Mouse (Mus musculus): Measurements from ENCODE around the gene Tnfsf10.
"Not testable (repeated sequence)": the region's sequence is repeated elsewhere in the genome, so short reads cannot be mapped to it uniquely, and the experiment has no call there.

Tnfsf10 gene

DNA sequence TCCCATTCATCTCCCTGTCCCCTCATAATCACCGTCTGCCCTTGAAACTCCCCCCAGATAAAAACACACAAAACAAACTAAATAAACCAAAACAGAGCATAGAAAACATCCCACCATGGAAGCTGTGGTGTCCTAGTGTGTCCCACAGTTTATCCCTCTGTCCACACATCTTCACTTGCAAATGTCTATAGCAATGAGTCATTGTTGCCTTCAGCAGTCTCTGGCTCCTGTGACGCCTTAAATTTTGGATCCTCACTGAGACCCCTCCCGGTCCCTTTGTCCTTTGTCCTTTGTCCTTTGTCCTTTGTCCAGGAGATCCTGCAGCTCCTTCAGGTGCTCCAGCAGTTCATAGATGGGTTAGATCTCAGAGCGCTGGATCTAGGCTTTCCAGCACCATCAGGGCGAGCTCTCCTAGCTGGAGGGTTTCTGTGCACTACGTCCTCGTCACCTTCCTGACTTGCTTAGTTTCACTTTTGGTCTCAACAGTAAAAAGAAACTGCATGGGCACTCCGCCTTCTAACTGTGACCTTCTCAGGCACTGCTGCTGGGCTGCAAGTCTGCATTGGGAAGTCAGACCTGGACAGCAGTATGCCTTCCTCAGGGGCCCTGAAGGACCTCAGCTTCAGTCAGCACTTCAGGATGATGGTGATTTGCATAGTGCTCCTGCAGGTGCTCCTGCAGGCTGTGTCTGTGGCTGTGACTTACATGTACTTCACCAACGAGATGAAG, at the start of gene Tnfsf10:
TSS of gene Tnfsf10 (plus strand) at position 470 of the 729 bp plus-strand sequence.
- no peak for DNase-seq (ENCODE audit: low spot score)

DNA sequence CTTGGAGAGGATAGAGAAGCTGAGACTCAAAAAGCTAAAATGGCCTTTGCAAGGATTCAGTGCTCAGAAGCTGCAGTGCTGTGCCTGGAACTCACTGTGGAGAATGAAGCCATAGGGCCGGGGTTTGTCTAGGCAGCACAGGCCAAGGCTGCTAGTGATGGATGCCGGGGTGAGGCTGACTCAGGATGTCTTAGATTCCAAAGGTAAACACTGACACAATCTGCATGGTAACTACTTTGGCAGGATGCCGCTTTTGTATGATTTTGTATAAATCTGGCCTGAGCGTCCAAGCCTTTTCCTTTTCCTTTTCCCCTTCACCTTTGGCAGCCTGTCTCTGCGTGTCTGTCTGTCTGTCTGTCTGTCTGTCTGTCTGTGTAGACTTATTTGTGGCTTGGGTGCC, 49.5 kb upstream of the Tnfsf10 start:
- no peak for DNase-seq (ENCODE audit: low spot score)

DNA sequence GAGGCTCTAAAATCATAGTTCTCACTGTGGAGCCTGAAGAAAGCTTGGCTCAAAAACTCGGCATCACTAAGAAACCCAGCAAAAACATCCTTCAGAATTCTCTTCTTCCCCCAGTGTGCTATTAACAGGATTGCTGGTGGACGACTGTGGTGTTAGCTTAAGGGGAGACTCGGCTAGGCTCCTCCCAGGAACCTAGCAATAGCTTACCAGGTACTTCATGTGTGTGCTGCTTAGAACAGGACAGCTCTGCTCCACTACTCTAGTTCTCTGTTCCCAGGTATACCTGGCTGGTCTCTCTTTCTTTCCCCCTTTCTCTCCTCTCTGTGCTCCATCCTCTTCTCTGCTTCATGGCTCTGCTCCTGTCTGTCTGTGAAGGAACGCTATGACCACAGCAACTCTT, 48.9 kb upstream of the Tnfsf10 start:
- DNase-seq (ENCODE audit: low spot score): no peak

DNA sequence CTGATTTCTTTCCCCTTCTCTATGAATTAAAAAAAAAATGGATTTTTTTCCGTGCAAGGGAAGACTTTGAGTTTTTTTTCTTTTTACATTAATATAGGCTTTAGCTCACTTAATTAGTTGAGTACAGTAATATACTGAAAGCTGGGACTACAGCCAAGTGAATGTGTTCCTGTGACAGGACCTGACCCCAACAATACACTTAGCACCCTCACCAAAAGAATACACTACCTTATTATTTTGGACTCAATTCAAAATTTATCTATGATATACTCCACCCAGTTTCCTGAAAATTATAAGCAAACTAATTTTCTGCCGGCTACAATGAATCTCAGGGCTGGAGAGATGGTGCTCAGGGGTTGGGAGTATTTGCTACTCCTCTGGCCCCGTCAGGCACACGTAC, 47.7 kb upstream of the Tnfsf10 start:
- DNase-seq (ENCODE audit: low spot score): no peak

DNA sequence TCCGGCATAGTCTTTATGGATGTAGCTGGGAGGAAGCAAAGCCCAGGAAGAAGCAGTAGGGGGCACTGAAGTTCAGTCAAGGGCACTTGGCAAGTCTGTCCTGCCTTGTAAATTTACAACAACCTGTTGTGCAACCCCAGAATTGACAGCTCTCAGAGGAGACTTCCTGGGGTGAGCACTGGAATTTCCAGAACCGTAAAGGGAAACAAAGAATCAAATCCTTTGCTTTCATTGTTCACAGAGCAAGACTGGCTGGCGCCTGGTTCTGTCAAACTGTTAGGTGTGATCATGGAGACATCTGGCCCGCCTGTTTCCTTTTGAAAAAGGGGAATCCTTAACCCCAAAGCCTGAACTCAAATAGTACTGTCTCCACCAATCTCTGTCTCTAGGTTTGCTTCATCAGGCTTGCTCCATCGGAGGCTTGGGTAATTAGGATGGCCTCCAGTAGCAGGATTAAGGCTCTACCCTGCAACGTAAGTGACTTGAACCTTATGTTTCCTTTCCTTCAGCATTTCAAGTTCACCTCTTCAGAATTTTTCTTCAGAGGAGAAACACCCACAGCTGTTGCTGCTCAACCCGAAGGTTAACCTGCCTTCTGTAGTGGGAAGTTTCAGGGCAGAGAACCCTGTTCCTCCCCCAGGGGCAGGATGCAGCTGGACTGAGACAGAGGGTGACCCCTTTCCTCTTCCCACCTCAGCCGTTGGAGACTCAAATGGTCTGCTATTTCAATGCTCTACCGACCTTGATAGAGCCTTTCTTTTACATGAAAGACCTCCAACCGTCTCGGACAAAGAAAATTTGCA, 46.5 kb upstream of the Tnfsf10 start:
- DNase-seq (ENCODE audit: low spot score): peak; percentile 38

DNA sequence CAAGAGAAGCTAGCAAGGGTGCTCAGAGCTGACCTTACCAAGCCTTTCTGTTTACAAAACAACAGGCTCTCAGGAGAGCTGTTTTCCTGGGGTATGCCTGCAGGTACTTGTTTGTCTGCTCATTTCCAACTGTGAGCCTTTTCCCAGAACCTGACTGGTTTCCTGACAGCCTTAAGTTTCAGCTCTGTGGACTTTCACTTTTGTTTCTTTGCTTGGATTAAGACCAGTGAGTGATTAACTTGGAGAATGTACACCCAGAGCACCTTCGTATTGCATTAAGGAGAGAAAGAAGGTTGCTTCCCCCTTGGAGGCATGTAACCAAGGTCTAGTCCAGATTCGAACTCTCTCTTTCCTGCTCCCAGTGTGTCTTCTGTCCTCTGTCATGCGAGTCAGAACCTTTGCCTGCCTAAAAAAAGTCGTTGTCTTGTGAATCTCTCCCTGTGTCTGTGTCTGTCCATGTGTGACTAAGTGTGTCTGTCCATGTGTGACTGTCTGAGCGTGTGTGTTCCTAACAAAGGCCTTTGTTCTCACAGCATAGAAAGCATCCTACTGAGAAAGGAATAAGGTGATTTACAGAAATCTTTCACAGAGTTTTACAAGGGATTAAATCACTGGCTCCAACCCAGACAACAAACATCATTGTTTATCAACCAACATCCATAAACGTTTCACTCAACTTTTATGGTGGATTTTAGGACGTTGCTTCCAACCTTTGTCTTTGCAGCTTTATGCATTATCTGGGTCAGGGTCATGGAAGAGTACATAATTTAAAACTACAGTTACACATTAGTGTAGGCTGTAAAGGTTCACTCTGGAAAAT, 43.7 kb upstream of the Tnfsf10 start:
- DNase-seq (ENCODE audit: low spot score): no peak

DNA sequence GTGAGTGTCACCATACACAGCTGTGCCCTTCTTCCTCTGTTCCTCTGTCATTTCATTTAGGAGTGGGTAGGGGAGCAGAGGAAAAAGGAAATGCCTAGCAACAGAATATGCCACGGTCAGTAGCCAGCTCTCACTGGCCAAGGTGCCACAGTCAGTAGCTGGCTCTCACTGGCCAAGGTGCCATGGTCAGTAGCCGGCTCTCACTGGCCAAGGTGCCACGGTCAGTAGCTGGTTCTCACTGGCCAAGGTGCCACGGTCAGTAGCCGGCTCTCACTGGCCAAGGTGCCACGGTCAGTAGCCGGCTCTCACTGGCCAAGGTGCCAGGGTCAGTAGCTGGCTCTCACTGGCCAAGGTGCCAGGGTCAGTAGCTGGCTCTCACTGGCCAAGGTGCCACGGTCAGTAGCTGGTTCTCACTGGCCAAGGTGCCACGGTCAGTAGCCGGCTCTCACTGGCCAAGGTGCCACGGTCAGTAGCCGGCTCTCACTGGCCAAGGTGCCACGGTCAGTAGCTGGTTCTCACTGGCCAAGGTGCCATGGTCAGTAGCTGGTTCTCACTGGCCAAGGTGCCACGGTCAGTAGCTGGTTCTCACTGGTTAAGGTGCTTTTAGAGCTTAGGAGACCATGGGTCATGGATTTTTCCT, 37.4 kb upstream of the Tnfsf10 start:
- DNase-seq (ENCODE audit: low spot score): not testable (repeated sequence)

DNA sequence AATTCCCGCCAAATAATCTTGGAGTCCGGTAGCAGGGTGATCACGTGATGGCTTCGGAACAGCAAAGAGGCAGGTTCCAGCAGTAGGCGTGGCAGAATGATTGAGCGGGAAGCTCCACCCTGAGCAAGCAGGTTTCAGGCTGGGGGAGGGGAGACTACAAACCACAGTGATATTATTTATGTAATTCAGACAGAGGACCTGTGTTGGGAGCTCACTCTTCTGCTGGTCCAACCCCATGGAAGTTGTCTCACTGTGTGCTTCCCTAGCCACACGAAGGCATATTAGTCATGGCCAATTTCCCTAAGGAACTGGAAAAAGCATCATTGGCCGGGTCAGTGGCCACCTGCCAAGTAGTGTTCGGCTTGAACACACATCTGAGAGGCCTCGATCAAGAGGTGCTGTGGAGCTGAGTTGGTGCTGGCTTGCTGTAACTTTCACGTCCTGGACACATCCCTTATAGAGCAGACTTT, 36.5 kb upstream of the Tnfsf10 start:
- no peak for DNase-seq (ENCODE audit: low spot score)

DNA sequence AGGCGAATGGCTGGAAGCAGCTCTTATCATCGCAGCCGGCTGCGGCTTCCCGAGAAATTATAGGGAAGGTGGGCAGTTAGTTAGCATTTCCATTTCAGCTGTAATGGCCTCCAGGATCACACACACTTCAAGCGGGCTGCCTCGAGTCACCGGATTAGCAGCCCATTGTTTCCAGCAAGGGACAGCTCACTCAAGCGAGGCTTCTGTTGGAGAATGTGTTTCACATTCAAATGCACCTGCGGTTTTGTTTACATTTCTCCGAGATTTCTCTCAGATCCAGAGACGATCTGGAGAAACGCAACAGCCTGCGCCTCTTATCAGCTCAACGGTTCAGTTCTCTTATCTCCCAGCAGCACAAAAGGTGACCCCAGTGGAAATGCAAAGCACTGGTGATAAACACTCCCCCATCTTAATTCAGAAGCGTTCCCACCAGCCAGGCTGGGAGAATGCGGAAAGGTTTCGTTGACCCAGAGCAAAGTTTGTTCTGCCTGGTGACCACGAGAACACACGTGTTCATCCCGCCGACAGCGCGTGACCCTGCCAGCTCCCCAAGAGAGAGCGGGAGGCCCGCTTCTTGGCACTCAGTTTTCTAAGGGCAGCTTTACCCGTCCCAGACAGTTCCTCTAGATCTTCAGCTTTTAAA, 33.6 kb upstream of the Tnfsf10 start:
- no peak for DNase-seq (ENCODE audit: low spot score)

DNA sequence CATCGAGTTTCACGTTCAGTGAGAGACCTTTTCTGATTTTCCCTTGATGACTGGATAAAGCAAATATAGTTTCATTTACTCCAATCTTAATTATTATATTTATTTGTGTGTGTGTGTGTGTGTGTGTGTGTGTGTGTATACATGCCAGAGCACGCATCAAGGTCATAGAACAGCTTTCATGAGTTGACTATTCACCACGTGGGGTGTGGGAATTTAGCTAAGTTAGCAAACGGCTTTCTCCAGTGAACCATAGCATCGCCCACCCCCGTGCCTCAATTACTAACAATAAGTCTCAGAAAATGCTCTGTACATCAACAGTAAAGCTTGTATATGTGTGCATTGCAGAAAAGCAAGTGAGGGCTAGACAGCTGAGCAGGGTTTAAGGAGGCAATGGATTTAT, 33.0 kb upstream of the Tnfsf10 start:
- no peak for DNase-seq (ENCODE audit: low spot score)

DNA sequence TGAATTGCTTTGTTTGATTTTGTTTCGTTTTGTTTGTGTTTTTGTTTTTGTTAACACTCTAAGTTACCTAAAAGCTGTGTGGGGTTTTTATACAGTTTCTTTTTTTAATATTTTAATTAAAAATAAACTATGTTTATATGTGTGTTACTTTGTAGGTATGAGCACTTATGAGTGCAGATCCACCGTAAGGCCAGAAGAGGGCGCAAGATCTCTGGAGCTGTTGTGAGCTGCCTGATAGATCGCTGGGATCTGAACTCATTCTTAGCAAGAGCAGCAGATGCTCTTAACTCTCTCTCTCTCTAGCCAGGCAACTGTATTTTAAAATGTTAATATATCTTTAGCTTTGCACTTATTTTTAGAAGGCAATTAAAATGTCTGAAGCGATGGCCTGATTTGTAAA, 32.6 kb upstream of the Tnfsf10 start:
- no peak for DNase-seq (ENCODE audit: low spot score)

DNA sequence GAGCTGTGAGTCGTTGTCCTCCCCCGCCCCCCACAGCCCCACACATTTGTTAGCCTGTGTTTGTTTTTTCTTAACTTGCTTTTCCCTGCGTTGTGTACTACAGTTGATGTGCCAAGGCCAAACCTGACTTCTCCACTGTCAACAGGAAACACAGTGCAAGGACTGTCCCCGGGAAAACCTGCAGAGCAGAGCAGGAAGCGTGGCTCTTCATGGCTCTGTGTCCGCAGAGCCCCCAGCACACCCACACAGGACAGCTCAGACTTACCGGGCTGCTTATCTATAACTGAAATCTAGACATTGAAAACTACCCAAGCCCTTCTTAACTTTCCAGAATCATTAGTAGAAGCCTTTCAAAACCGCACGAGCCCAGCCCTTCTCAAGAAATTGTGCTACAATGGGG, 31.8 kb upstream of the Tnfsf10 start:
- DNase-seq (ENCODE audit: low spot score): no peak

DNA sequence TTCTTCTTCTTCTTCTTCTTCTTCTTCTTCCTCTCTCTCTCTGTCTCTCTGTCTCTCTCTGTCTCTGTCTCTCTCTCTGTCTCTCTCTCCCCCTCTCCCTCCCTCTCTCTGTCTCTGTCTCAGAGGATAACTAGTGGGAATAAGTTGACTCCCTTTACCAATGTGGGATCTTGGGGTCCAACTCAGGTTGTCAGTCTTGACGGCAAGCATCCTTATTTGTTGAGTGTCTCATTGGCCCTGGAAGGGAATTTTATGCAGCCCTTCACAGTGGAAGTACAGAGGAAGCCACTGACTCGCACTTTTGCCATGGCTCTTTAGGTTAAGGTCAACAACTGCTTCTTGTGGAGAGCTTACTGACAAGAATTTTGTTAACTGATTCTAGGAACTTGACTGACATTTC, 28.5 kb upstream of the Tnfsf10 start:
- no peak for DNase-seq (ENCODE audit: low spot score)

DNA sequence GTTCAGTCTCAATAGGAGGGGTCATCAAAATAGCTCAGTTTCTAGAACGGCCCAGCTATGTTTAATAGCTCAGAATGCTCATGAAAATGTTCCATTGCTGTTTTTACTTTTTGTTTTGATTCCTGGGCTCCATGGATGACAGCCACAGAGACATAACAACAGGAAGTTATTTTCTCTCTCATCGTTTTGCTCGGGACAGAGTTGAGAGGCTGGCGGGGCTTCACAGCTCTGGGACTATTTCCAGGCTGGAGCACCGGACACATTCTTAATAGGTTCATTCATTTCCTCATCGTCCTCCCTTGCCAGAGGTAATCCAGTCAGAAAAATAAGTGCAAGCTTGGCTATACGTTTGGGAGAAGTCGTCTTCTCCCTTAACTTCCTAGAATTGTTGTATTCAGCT, 27.9 kb upstream of the Tnfsf10 start:
- DNase-seq (ENCODE audit: low spot score): no peak

DNA sequence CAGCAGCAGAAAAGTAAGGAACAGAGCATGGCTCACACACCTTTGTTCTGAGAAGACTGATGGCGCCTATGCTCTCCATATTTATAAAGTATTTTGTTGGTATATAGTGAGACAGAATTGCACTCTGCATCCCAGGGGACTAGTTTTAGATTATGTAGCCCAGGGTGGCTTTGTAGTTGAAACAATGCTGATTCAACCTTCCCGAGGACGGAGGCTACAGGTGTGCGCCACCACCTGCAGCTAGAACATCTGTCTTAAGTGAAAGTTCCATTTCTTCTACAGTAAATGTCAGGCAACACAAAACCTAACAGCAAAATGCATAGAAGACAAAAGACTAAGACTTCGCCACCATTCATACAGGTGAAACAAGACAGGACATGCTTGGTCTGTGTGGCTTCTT, 26.5 kb upstream of the Tnfsf10 start:
- no peak for DNase-seq (ENCODE audit: low spot score)

DNA sequence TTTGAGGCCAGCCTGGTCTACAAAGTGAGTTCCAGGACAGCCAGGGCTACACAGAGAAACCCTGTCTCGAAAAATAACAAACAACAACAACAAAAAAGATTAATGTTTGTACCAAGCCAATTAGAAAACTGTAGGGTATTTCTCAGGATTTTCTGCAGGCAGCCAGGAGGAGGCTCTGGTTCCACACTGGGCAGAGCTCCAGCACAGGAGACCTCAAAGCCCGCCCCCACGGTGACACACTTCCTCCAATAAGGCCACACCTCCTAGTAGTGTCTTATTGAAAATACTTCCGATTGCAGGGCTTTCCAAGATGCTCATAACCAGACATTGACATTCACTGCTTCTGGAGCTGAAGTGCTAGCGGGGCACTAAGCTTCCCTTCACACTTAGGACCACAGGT, 25.9 kb upstream of the Tnfsf10 start:
- DNase-seq (ENCODE audit: low spot score): not testable (repeated sequence)

DNA sequence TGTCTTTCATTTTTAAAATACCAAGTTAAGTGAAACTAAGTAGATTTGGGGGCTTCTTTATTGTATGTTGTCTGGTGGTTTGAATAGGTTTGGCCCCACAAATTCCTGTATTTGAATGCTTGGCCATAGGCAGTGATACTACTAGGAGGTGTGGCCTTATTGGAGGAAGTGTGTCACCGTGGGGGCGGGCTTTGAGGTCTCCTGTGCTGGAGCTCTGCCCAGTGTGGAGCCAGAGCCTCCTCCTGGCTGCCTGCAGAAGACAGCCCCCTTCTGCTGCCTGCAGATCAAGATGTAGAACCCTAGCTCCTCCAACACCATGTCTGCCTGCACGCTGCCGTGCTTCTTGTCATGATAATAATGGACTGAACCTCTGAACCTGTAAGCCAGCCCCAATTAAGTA, 25.4 kb upstream of the Tnfsf10 start:
- DNase-seq (ENCODE audit: low spot score): not testable (repeated sequence)

DNA sequence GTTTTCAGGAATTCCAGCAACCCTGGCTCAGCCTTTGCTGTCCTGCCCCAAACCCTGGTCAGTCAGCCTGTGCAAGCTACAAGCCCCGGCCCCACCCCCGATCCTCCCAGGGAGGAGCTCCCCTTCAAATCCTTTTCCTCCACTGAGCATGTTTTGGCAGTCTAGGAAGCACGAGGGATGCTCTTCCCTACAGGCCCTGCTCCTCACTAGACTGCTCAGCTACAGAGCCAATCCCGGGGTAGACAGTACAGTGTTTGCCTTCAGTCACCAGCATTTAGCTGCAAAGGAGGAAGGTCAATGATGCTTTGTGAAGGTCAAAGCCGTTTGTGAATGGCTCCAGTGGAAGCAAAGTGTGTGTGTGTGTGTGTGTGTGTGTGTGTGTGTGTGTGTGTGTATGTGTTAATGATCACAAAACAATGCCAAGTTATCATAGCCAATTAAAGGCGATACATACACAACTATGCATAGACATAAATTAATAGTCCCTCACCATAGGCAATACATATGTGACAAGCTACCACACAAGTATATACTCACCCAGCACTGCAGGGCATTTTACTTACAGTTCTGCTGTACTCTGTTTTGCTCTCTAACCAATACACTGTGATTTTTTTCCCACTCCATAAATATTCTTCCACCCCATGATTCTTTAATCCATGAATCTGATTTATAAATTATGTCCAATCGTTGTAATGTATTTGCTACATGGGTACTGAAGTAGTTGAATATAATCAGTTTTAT, 23.0 kb upstream of the Tnfsf10 start:
- DNase-seq (ENCODE audit: low spot score): no peak

DNA sequence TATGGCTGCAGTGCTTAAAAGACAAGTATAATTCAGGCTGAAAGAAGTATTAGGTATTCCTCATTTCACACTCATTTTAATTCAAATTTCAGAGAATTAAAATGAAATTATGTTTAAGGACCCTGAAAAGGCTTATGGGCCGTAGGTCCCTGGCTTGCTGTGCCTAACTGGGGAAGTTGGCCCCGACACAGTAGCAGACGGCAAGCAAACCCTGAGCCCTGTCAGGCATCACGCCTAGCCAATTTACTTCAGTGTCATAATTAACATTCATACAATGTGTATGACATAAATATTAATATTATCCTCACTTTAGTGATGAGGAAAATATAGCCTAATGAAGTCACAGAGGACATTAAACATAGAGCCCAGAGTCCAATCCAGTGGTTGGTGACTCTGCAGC, 16.4 kb upstream of the Tnfsf10 start:
- DNase-seq (ENCODE audit: low spot score): no peak

DNA sequence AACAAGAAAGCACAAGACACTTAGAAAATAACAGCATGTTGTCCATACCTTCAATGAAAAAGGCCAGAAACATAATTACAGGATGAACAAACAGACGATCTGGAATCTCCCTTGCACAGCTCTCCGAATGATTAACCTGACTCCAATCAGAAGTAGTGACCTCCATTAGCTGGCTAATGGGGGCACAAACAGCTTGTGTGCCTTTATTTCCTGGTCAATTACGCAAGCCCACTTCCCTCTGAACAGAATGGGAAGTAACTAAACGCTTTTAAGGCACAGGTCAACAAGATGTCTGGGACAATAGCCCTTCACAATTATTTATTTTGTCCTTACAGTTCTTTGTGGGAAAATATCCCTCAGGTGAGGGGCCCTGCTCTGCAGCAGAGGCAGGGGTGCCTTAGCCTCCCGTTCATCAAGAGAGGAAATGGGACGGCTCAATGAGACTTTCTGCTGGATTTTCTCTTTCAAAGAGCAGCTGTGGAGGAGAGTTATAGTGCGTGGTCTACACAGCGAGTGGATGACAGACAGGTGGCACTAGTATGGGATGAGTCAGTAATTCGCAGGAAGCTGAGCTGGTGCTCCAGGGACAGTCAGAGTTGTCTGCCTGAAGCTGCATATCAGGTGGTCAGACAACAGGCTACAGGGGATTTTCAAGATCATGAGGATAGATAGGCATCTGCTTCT, 14.3 kb upstream of the Tnfsf10 start:
- no peak for DNase-seq (ENCODE audit: low spot score)
